Mouse (Mus musculus) lung, adult 2 months (tissue): ENCODE data around the gene Nt5c1a.

ENCODE experiments used
- CTCF ChIP-seq: fragments of 200-500 bp; IDR thresholded peaks from 2 replicates; pipeline ENCODE4 v1.5.1; 2011; ENCODE audit warnings: mild to moderate bottlenecking, low read length, control low read depth; ENCODE audit not compliant: insufficient read depth
- POLR2A ChIP-seq: fragments of 200-500 bp; IDR thresholded peaks from 2 replicates; pipeline ENCODE4 v1.6.1; 2011; ENCODE audit warnings: low read depth, mild to moderate bottlenecking, control low read depth, low read length, borderline replicate concordance; ENCODE audit errors: extremely low read depth

DNA sequence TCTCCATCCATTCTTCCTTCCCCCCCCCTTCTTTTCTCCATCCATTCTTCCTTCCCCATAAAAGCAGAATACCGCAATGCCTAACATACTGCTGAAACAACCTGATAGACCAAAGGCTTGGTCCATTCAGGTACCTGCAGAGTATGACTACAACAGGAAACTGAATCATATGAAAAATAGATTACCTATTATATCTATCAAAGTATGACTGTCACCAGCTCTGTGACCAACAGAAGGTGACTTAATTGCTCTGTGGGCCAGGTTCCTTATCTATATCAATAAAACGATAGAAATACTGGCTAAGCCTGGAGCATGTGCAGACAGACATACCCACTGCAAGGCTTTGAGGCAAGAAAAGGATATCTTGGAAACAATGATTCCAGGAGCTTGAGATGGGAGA, 45.9 kb upstream of the Nt5c1a start:
- TF ChIP-seq CTCF (no peak), POLR2A (no peak)
